In the genomic region with DNA sequence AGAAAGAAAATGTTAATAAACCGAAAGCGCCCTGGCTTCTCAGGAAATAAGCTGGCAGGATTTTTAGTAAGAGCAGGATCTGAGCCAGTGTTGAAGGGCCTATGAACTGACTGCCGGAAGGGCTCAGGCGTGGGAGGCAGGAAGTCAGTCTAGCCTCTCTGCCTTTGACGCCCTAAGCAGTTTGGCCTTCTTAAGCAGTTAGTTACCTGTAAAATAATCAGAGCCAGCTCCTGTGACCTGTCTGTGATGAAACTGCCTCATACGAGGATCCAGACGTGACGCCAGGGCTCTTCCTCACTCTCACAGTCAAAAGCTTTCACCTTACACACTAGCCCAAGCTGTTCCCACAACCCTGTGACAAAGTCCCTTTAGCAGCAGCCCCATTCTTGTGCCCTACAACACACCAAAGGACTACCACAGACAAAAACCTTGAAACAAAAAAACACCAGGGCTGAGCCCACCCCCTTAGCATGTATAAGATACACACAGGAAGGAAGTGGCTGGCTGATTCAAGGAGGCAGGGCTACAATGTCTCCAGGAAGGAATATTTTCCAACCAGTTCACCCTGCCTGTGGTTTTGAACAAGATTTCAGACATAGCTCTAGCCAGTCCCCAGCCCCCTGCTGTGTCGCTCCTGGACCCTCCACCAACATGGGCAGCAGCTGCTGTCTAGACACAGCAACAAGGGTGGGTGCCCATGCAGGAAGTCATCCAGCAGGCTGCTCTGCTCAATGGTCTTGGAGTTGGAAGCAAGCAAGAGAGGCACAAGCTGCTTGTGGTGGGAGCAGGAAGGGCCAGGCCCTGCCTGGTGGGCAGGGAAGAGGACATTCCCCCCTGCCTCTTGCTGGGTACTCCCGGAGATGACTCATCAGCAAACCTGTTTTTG, we compare ENCODE assay signal across 8 mouse cellular contexts.
DNase-seq lines count a peak whose midpoint lies in the region; TF ChIP-seq lines count a peak whose summit lies in the region.

No protein-coding gene starts in this region.

- no peak overlapping the region for H3K4me3 ChIP-seq in layer of hippocampus, adult 2 months

- no peak for TF ChIP-seq CTCF in layer of hippocampus, adult 2 months (conservative IDR thresholded peaks at IDR 0.05)

- no peak for DNase-seq in layer of hippocampus, adult 2 months (ENCODE audit: low spot score in 2 of 2)
- DNase-seq in layer of hippocampus, adult 9-11 months = no peak
- DNase-seq in fat pad, adult 2 months (ENCODE audit: extremely low read depth, low read depth, low spot score) = peak; percentile 92
- DNase-seq in induced T-regulatory cell, adult 2 months (ENCODE audit: low read depth) = peak; percentile 84
- DNase-seq in lung, postnatal 10 days = peak; percentile 61
- DNase-seq in urinary bladder, postnatal 14 days (ENCODE audit: low spot score) = no peak
- no peak for DNase-seq in left cerebral cortex, adult 8-10 months (ENCODE audit: low spot score in 2 of 2)
- DNase-seq in left cerebral cortex, postnatal 14 days (ENCODE audit: low spot score in 2 of 2) = no peak

- intact Hi-C loops in left cerebral cortex, postnatal 14 days (cut with DNase I) = no loop called here

- peak overlapping the region; percentile 20; the same call in 1 of the 2 replicates for H3K27ac ChIP-seq in layer of hippocampus, adult 2 months

Comparison
In these comparisons a context has a peak if more than half of its experiments do, and no peak if none do; other contexts are left out.
1. DNase-seq: peak in fat pad, adult 2 months (single experiment), induced T-regulatory cell, adult 2 months (single experiment) and lung, postnatal 10 days (single experiment); none in layer of hippocampus, adult 2 months (0 of 2), layer of hippocampus, adult 9-11 months (single experiment), urinary bladder, postnatal 14 days (single experiment), left cerebral cortex, adult 8-10 months (0 of 2) and left cerebral cortex, postnatal 14 days (0 of 2).